Mouse (Mus musculus) stomach, postnatal 0 days (tissue): Measurements from ENCODE around the gene Mroh7. TPM values are rescaled to one million over a fixed set of nuclear protein-coding genes. Genes with fewer than 3 reads are reported as not detected.

ENCODE experiments used
- ATAC-seq: fragments of 200-750 bp; cut with Nextera tagmentation; 2 replicates; pipeline ENCODE4 v1.8.0; 2017; ENCODE audit not compliant: low FRiP score, low TSS enrichment
- DNase-seq: peaks from one replicate; pipeline ENCODE4 v3.0.0-alpha.2; 2016; ENCODE audit warnings: low spot score
- H3K27ac ChIP-seq: fragments of 300-500 bp; sonication (generic); replicated peaks from 2 replicates; pipeline ENCODE4 v1.5.1; 2014; ENCODE audit warnings: mild to moderate bottlenecking, control low read depth
- H3K27me3 ChIP-seq: fragments of 300-500 bp; sonication (generic); 2 replicates; pipeline ENCODE4 v1.6.1; 2014; ENCODE audit warnings: low read length; ENCODE audit not compliant: control insufficient read depth, insufficient read depth
- H3K36me3 ChIP-seq: fragments of 300-500 bp; sonication (generic); 2 replicates; pipeline ENCODE4 v1.6.1; 2014; ENCODE audit warnings: low read length, mixed read lengths; ENCODE audit not compliant: control insufficient read depth, insufficient read depth
- H3K4me1 ChIP-seq: fragments of 300-500 bp; sonication (generic); replicated peaks from 2 replicates; pipeline ENCODE4 v1.6.1; 2014; ENCODE audit warnings: antibody characterized with exemption; ENCODE audit not compliant: control insufficient read depth, insufficient read depth
- H3K4me2 ChIP-seq: fragments of 300-500 bp; sonication (generic); replicated peaks from 2 replicates; pipeline ENCODE4 v1.6.1; 2014; ENCODE audit warnings: low read depth, mild to moderate bottlenecking, control low read depth, moderate library complexity
- H3K4me3 ChIP-seq: fragments of 300-500 bp; sonication (generic); 2 replicates; pipeline ENCODE4 v1.5.1; 2014; ENCODE audit warnings: low read depth, low read length, control low read depth
- H3K9ac ChIP-seq: fragments of 300-500 bp; sonication (generic); 2 replicates; pipeline ENCODE4 v1.6.1; 2014; ENCODE audit warnings: mild to moderate bottlenecking, low read length, control low read depth, mixed read lengths
- H3K9me3 ChIP-seq: fragments of 300-500 bp; sonication (generic); 2 replicates; pipeline ENCODE4 v1.6.1; 2016; ENCODE audit warnings: low read length; ENCODE audit not compliant: control insufficient read depth
- CTCF ChIP-seq: IDR thresholded peaks from 2 replicates; pipeline ENCODE4 v1.5.1; 2016; ENCODE audit warnings: antibody characterized with exemption, low read depth, mild to moderate bottlenecking, moderate library complexity
- EP300 ChIP-seq: optimal IDR thresholded peaks from 2 replicates; pipeline ENCODE3; 2016; ENCODE audit warnings: antibody characterized with exemption
- WGBS: fragments of 180-500 bp; shearing (Covaris S2); extraction: QIAGEN DNeasy Blood & Tissue Kit; methylation state at CpG from one replicate; pipeline ENCODE4 v1.1.7; 2014; 5-methylcytosine and 5-hydroxymethylcytosine counted together
- polyA plus RNA-seq: library from polyadenylated mRNA; unstranded; fragments of >200 nt; fragmentation: Nextera tagmentation; extraction: Ambion mirVana; gene quantifications from 2 replicates; pipeline ENCODE4 v1.2.1, GENCODE M21; 2015

The Mroh7 gene
- polyA plus RNA-seq, 1 experiment from 2014 or later: 0.15 TPM

GRCm38 (mm10) chr4:106653051-106653450 is 77.7 kb downstream of the Mroh7 start:
- ATAC-seq (no peak), DNase-seq (no peak)
- Histone ChIP-seq H3K9me3 (no peaks in the 10 kb centered on the region), H3K4me1 (0 out of 2 replicates have a peak, but pooled peaks cover 3% of the 10 kb centered on the region), H3K27ac (no peak overlapping the region), H3K36me3 (peaks cover 10% of the 10 kb centered on the region), H3K27me3 (no peaks in the 10 kb centered on the region), H3K4me2 (no peak overlapping the region), H3K4me3 (no peak overlapping the region), H3K9ac (no peak overlapping the region)
- WGBS: 91% methylated on average over 15 of the region's 15 CpGs
- TF ChIP-seq EP300: no peak
- no peak for TF ChIP-seq CTCF

- no peaks in the 10 kb centered on the region for H3K27me3 ChIP-seq
- no peak overlapping the region for H3K4me2 ChIP-seq
- H3K4me1 ChIP-seq: 0 out of 2 replicates have a peak, but pooled peaks cover 3% of the 10 kb centered on the region
- peaks cover 8% of the 10 kb centered on the region for H3K36me3 ChIP-seq
- no peak overlapping the region for H3K4me3 ChIP-seq
- H3K27ac ChIP-seq: no peak overlapping the region
- WGBS: 93% methylated on average over 3 of the region's 3 CpGs
- no peaks in the 10 kb centered on the region for H3K9me3 ChIP-seq
- H3K9ac ChIP-seq: no peak overlapping the region
- ATAC-seq (no peak), DNase-seq (no peak)
- no peak for TF ChIP-seq EP300
- no peak for TF ChIP-seq CTCF
These were observed 78.2 kb downstream of the Mroh7 start for GRCm38 (mm10) chr4:106652546-106652945.

GRCm38 (mm10) chr4:106650833-106651527 is 79.7 kb downstream of the Mroh7 start, which contains the start of gene Pars2:
TSS of gene Pars2 (plus strand) at chr4:106651069.
- Histone ChIP-seq H3K4me3 (peak within 1 kb of the TSS; percentile 68), H3K9me3 (no peaks in the 10 kb centered on the region), H3K4me2 (peak within 1 kb of the TSS; percentile 75), H3K27me3 (no peaks in the 10 kb centered on the region), H3K4me1 (0 out of 2 replicates have a peak, but pooled peaks cover 3% of the 10 kb centered on the region), H3K9ac (peak within 1 kb of the TSS; percentile 71), H3K36me3 (peaks cover 8% of the 10 kb centered on the region), H3K27ac (peak within 1 kb of the TSS; percentile 73)
- WGBS: 2% methylated on average over 40 of the region's 40 CpGs
- DNase-seq: peak; percentile 98
- TF ChIP-seq EP300: no peak
- no peak for TF ChIP-seq CTCF
- ATAC-seq: peak; percentile 98

- Histone ChIP-seq H3K27ac (no peak overlapping the region), H3K27me3 (no peaks in the 10 kb centered on the region), H3K4me2 (no peak overlapping the region), H3K4me1 (0 out of 2 replicates have a peak, but pooled peaks cover 3% of the 10 kb centered on the region), H3K9me3 (no peaks in the 10 kb centered on the region), H3K9ac (no peak overlapping the region), H3K36me3 (no peaks in the 10 kb centered on the region), H3K4me3 (no peak overlapping the region)
- ATAC-seq (no peak), DNase-seq (no peak)
- 84% methylated on average over 6 of the region's 6 CpGs for WGBS
- TF ChIP-seq CTCF (no peak), EP300 (no peak)
These were observed 83.6 kb downstream of the Mroh7 start for GRCm38 (mm10) chr4:106647137-106647536.

- no peak overlapping the region for H3K27ac ChIP-seq
- ATAC-seq (no peak), DNase-seq (no peak)
- H3K9ac ChIP-seq: no peak overlapping the region
- H3K27me3 ChIP-seq: no peaks in the 10 kb centered on the region
- WGBS: 81% methylated on average over 5 of the region's 5 CpGs
- H3K9me3 ChIP-seq: no peaks in the 10 kb centered on the region
- TF ChIP-seq CTCF (no peak), EP300 (no peak)
- H3K36me3 ChIP-seq: no peaks in the 10 kb centered on the region
- no peak overlapping the region for H3K4me3 ChIP-seq
- no peak overlapping the region for H3K4me2 ChIP-seq
- H3K4me1 ChIP-seq: no peaks in the 10 kb centered on the region
These were observed 84.9 kb downstream of the Mroh7 start for GRCm38 (mm10) chr4:106645797-106646196.

GRCm38 (mm10) chr4:106644218-106644610 is 86.5 kb downstream of the Mroh7 start:
- DNase-seq: no peak
- H3K4me2 ChIP-seq: no peak overlapping the region
- no peak overlapping the region for H3K4me3 ChIP-seq
- H3K9me3 ChIP-seq: no peaks in the 10 kb centered on the region
- whole genome bisulfite sequencing: 57% methylated on average over 6 of the region's 6 CpGs
- TF ChIP-seq CTCF: no peak
- TF ChIP-seq EP300: no peak
- no peak for ATAC-seq
- no peaks in the 10 kb centered on the region for H3K27me3 ChIP-seq
- H3K4me1 ChIP-seq: no peaks in the 10 kb centered on the region
- H3K36me3 ChIP-seq: no peaks in the 10 kb centered on the region
- no peak overlapping the region for H3K9ac ChIP-seq
- no peak overlapping the region for H3K27ac ChIP-seq
